ENCODE assay signal across 19 mouse cellular contexts in the genomic region with DNA sequence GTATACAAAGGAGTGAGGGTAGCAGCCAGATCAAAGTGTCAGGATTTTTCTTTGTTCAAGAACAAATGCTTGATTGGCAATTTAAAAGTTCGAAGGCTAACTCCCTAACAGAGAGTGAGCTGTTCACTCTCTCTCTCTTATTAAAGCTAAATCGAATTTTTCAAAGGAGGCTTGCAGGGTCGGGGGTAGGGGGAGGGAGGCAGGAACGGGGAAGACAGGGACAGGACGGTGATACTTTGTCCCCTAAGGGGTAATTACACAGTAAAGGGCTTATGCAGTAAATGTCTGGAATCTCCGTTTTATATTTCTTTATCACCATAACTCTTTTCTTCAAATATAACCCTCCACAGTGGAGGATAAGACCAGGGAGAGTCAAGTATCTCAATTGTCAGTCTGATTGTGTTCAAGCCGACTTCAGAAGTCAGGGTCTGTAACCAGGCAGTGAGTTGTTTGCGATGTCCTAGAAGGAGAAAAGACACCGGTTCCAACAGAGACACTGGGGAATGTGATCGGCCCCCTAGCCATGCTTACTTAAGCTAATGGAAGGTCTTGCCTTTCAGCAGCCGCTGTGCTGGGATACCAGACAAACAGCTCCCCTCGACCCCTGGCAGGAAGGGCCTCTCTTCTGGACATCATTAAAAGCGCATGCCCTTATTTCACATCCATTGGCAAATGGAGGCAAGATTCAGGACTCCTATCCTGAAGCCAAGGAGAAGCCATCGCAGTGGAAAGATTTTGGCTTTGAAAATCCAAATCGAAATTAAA. TPM values are rescaled to one million over a fixed set of nuclear protein-coding genes. Genes with fewer than 3 reads are reported as not detected.
DNase-seq lines count a peak whose midpoint lies in the region; ATAC-seq and TF ChIP-seq lines count a peak whose summit lies in the region.
"Had no signal": no experiment of that assay in that cellular context is flagged by ENCODE, and none has a peak within 500 bp of the region (broad histone marks: within the 10 kb centered on the region; RNA-seq: fewer than 3 reads in every experiment).

No protein-coding gene starts in this region.

- peaks cover 11% of the 10 kb centered on the region; the same call in 1 of the 2 replicates for H3K4me1 ChIP-seq in forebrain, embryonic 11.5 days (replicated peaks; ENCODE audit: control insufficient read depth, insufficient read depth, low read length)
- peaks cover 23% of the 10 kb centered on the region for H3K4me1 ChIP-seq in hindbrain, embryonic 15.5 days (replicated peaks)
- 0 out of 2 replicates have a peak, but pooled peaks cover 9% of the 10 kb centered on the region for H3K4me1 ChIP-seq in midbrain, postnatal 0 days (ENCODE audit: insufficient read depth, low read length)
- H3K4me1 ChIP-seq in kidney, embryonic 14.5 days (ENCODE audit: control insufficient read depth, insufficient read depth, low read length), result no peaks in the 10 kb centered on the region

- H3K4me2 ChIP-seq in forebrain, embryonic 11.5 days (ENCODE audit: low read depth, low read length, severe bottlenecking), result peak overlapping the region; percentile 55
- peak overlapping the region; percentile 62 for H3K4me2 ChIP-seq in hindbrain, embryonic 15.5 days
- H3K4me2 ChIP-seq in midbrain, postnatal 0 days (ENCODE audit: low read depth, low read length, poor library complexity, severe bottlenecking), result peak overlapping the region; percentile 48
- H3K4me2 ChIP-seq in kidney, embryonic 14.5 days (replicated peaks; ENCODE audit: low read depth, low read length), result no peak overlapping the region

- TF ChIP-seq CTCF in brain, embryonic 14.5 days (IDR thresholded peaks at IDR 0.05; ENCODE audit: borderline replicate concordance, extremely low read depth, insufficient read depth, insufficient read length), result no peak
- no peak for TF ChIP-seq CTCF in midbrain, postnatal 0 days (IDR thresholded peaks at IDR 0.05)

- no peaks in the 10 kb centered on the region for H3K9me3 ChIP-seq in forebrain, embryonic 11.5 days (ENCODE audit: control insufficient read depth, low read length)
- H3K9me3 ChIP-seq in hindbrain, embryonic 15.5 days, result no peaks in the 10 kb centered on the region
- H3K9me3 ChIP-seq in midbrain, postnatal 0 days (ENCODE audit: low read length), result no peaks in the 10 kb centered on the region
- H3K9me3 ChIP-seq in kidney, embryonic 14.5 days (ENCODE audit: control insufficient read depth, low read length), result no peaks in the 10 kb centered on the region

- no peak overlapping the region; the same call in 1 of the 2 replicates for H3K4me3 ChIP-seq in forebrain, embryonic 11.5 days (ENCODE audit: low read depth, low read length)
- H3K4me3 ChIP-seq in hindbrain, embryonic 15.5 days, result peak overlapping the region; percentile 33; the same call in 1 of the 2 replicates
- H3K4me3 ChIP-seq in midbrain, postnatal 0 days (ENCODE audit: low read depth, low read length), result peak overlapping the region; percentile 35
- no peak overlapping the region for H3K4me3 ChIP-seq in kidney, embryonic 14.5 days (ENCODE audit: low read length)
- H3K4me3 ChIP-seq: layer of hippocampus, adult 2 months had no signal

- DNase-seq in brain, embryonic 14.5 days (ENCODE audit: low read depth), result peak; percentile 61
- DNase-seq in forebrain, embryonic 11.5 days (ENCODE audit: low spot score), result peak; percentile 61
- DNase-seq in midbrain, postnatal 0 days (ENCODE audit: low spot score), result peak; percentile 22
- no peak for DNase-seq in layer of hippocampus, adult 18-20 months (ENCODE audit: low spot score in 2 of 2)
- DNase-seq in thymus, postnatal 14 days, result no peak
- no peak for DNase-seq in adrenal gland, adult 8-10 months
- DNase-seq: heart, adult 11 months; heart, postnatal 14 days; kidney, adult 18-20 months; liver, postnatal 0 days had no signal

- 0 out of 2 replicates have a peak, but pooled peaks have one; percentile 46 for ATAC-seq in forebrain, embryonic 11.5 days (replicated peaks; ENCODE audit: low FRiP score)
- ATAC-seq in hindbrain, embryonic 15.5 days (ENCODE audit: low FRiP score, low read depth), result peak; percentile 63; the same call in 1 of the 2 replicates
- ATAC-seq in midbrain, postnatal 0 days (ENCODE audit: low FRiP score), result no peak
- ATAC-seq in kidney, embryonic 14.5 days (ENCODE audit: low FRiP score, low TSS enrichment), result no peak
- ATAC-seq: liver, postnatal 0 days had no signal

- WGBS in forebrain, embryonic 11.5 days, result 1% methylated on average over 15 of the region's 15 CpGs
- 2% methylated on average over 15 of the region's 15 CpGs for WGBS in hindbrain, embryonic 15.5 days
- WGBS in midbrain, postnatal 0 days, result 4% methylated on average over 15 of the region's 15 CpGs
- 2% methylated on average over 15 of the region's 15 CpGs for WGBS in kidney, embryonic 14.5 days

- no peak for TF ChIP-seq POLR2A in brain, embryonic 14.5 days (IDR thresholded peaks at IDR 0.05; ENCODE audit: borderline replicate concordance, extremely low read depth, insufficient read depth, insufficient read length, poor library complexity, severe bottlenecking)

- no peaks in the 10 kb centered on the region for H3K36me3 ChIP-seq in forebrain, embryonic 11.5 days (ENCODE audit: control insufficient read depth, insufficient read depth, low read length)
- H3K36me3 ChIP-seq in hindbrain, embryonic 15.5 days, result no peaks in the 10 kb centered on the region
- H3K36me3 ChIP-seq in midbrain, postnatal 0 days (ENCODE audit: insufficient read depth, low read length), result no peaks in the 10 kb centered on the region
- H3K36me3 ChIP-seq in kidney, embryonic 14.5 days (ENCODE audit: control insufficient read depth, insufficient read depth, low read length), result no peaks in the 10 kb centered on the region

- H3K27me3 ChIP-seq in forebrain, embryonic 11.5 days (ENCODE audit: control insufficient read depth, insufficient read depth, low read length), result peaks cover 23% of the 10 kb centered on the region
- H3K27me3 ChIP-seq in hindbrain, embryonic 15.5 days, result peaks cover 42% of the 10 kb centered on the region
- H3K27me3 ChIP-seq in midbrain, postnatal 0 days (ENCODE audit: insufficient read depth, low read length), result peaks cover 17% of the 10 kb centered on the region
- H3K27me3 ChIP-seq in kidney, embryonic 14.5 days (ENCODE audit: control insufficient read depth, insufficient read depth, low read length), result peaks cover 37% of the 10 kb centered on the region

- H3K27ac ChIP-seq in forebrain, embryonic 11.5 days (ENCODE audit: low read depth, low read length), result no peak overlapping the region
- H3K27ac ChIP-seq in hindbrain, embryonic 15.5 days (replicated peaks), result no peak overlapping the region
- H3K27ac ChIP-seq in midbrain, postnatal 0 days (ENCODE audit: low read depth, low read length), result no peak overlapping the region
- no peak overlapping the region for H3K27ac ChIP-seq in kidney, embryonic 14.5 days (ENCODE audit: low read depth, low read length)
- H3K27ac ChIP-seq: layer of hippocampus, adult 2 months had no signal

- no peak overlapping the region for H3K9ac ChIP-seq in forebrain, embryonic 11.5 days (ENCODE audit: low read length)
- no peak overlapping the region for H3K9ac ChIP-seq in hindbrain, embryonic 15.5 days
- no peak overlapping the region for H3K9ac ChIP-seq in midbrain, postnatal 0 days (replicated peaks; ENCODE audit: low read length, poor library complexity, severe bottlenecking)
- no peak overlapping the region for H3K9ac ChIP-seq in kidney, embryonic 14.5 days (ENCODE audit: low read depth, low read length)
- H3K9ac ChIP-seq: liver, postnatal 0 days had no signal

RNA-seq across cellular contexts. Expression of gene Ferd3l, which starts 0.7 kb away (rescaled TPM):
- 0.86 and 0.96 TPM in 2 replicates for polyA plus RNA-seq in brain, embryonic 14.5 days (2012; rRNA removed)
- 0.32 TPM in 1 of 2 replicates, not detected in the other for polyA plus RNA-seq in forebrain, embryonic 11.5 days (2014; fragmentation: Nextera tagmentation; extraction: Ambion mirVana)
- 0.67 and 0.69 TPM in 2 replicates for polyA plus RNA-seq in hindbrain, embryonic 15.5 days (2015; fragmentation: Nextera tagmentation; extraction: Ambion mirVana)
- total RNA-seq in midbrain, postnatal 0 days (2014; rRNA removed), result 0.71 and 1.5 TPM in 2 replicates
- 0.26 and 0.53 TPM in 2 replicates for polyA plus RNA-seq in midbrain, postnatal 0 days (2015; fragmentation: Nextera tagmentation; extraction: Ambion mirVana)
- not detected for total RNA-seq in layer of hippocampus, adult 18-20 months (2021)
- not detected for total RNA-seq in adrenal gland, adult 8-10 months (2022)
- not detected in 2 replicates for polyA plus RNA-seq in kidney, embryonic 14.5 days (2014; fragmentation: Nextera tagmentation; extraction: Ambion mirVana)
- total RNA-seq: common myeloid progenitor, adult 5-6 weeks; heart, postnatal 14 days; layer of hippocampus, adult 2 months; MEL; neutrophil, adult 5-6 weeks had no signal
- polyA plus RNA-seq: C2C12; limb, embryonic 11.5 days; liver, postnatal 0 days; stomach, embryonic 16.5 days had no signal

RNA-seq across cellular contexts. Expression of gene Twist1, which starts 30.0 kb away (rescaled TPM):
- polyA plus RNA-seq in brain, embryonic 14.5 days (2012; rRNA removed), result 14.0 and 15.1 TPM in 2 replicates
- 12.5 and 13.0 TPM in 2 replicates for polyA plus RNA-seq in forebrain, embryonic 11.5 days (2014; fragmentation: Nextera tagmentation; extraction: Ambion mirVana)
- 0.85 and 1.2 TPM in 2 replicates for polyA plus RNA-seq in hindbrain, embryonic 15.5 days (2015; fragmentation: Nextera tagmentation; extraction: Ambion mirVana)
- 2.7 and 3.5 TPM in 2 replicates for total RNA-seq in midbrain, postnatal 0 days (2014; rRNA removed)
- 1.00 and 1.2 TPM in 2 replicates for polyA plus RNA-seq in midbrain, postnatal 0 days (2015; fragmentation: Nextera tagmentation; extraction: Ambion mirVana)
- total RNA-seq in layer of hippocampus, adult 18-20 months (2021), result 1 to 10 TPM; 1.3 to 1.7 TPM
- 1 to 10 TPM; 4.9 to 7.5 (median 5.8) TPM for total RNA-seq in adrenal gland, adult 8-10 months (2022)
- polyA plus RNA-seq in kidney, embryonic 14.5 days (2014; fragmentation: Nextera tagmentation; extraction: Ambion mirVana), result 5.8 and 9.0 TPM in 2 replicates
- total RNA-seq: common myeloid progenitor, adult 5-6 weeks; MEL; neutrophil, adult 5-6 weeks had no signal

Comparison
In these comparisons a context has a peak if more than half of its experiments do, and no peak if none do; other contexts are left out.
1. DNase-seq: peak in brain, embryonic 14.5 days (single experiment), forebrain, embryonic 11.5 days (single experiment) and midbrain, postnatal 0 days (single experiment); none in layer of hippocampus, adult 18-20 months (0 of 2), thymus, postnatal 14 days (single experiment) and adrenal gland, adult 8-10 months (single experiment).
2. ATAC-seq: peak in forebrain, embryonic 11.5 days (single experiment) and hindbrain, embryonic 15.5 days (single experiment); none in midbrain, postnatal 0 days (single experiment) and kidney, embryonic 14.5 days (single experiment).
3. H3K4me3 ChIP-seq: peak in hindbrain, embryonic 15.5 days (single experiment) and midbrain, postnatal 0 days (single experiment); none in forebrain, embryonic 11.5 days (single experiment) and kidney, embryonic 14.5 days (single experiment).